9 mouse cellular contexts compared by ENCODE assay signal in genomic region chr10:28493271-28493861, GRCm38 (mm10).
A peak's percentile ranks its signal among the peaks of the same experiment; 100 is the strongest.
DNase-seq lines count a peak whose midpoint lies in the region; ATAC-seq lines count a peak whose summit lies in the region.
"Had no signal": no experiment of that assay in that cellular context is flagged by ENCODE, and none has a peak within 500 bp of the region (broad histone marks: within the 10 kb centered on the region; RNA-seq: fewer than 3 reads in every experiment).

No protein-coding gene starts in this region.

- H3K9ac ChIP-seq in forebrain, embryonic 15.5 days (replicated peaks) = peak overlapping the region; percentile 26; the same call in 1 of the 2 replicates
- H3K9ac ChIP-seq in midbrain, embryonic 11.5 days (ENCODE audit: low read length) = no peak overlapping the region

- H3K9me3 ChIP-seq in forebrain, embryonic 15.5 days = no peaks in the 10 kb centered on the region
- no peaks in the 10 kb centered on the region for H3K9me3 ChIP-seq in midbrain, embryonic 11.5 days (ENCODE audit: control insufficient read depth, low read length)

- peak overlapping the region; percentile 78 for H3K27ac ChIP-seq in forebrain, embryonic 15.5 days (replicated peaks)
- H3K27ac ChIP-seq in midbrain, embryonic 11.5 days (ENCODE audit: low read depth, low read length) = no peak overlapping the region; the same call in 1 of the 2 replicates

- DNase-seq in right cerebral cortex, adult 18-20 months = peak; percentile 71
- DNase-seq in right cerebral cortex, postnatal 14 days = no peak
- peak; percentile 49 to 51 for DNase-seq in layer of hippocampus, postnatal 10 days (ENCODE audit: low spot score in 2 of 2)
- peak; percentile 93 for DNase-seq in midbrain, embryonic 11.5 days (ENCODE audit: low spot score, missing footprints)
- no peak for DNase-seq in c-Kit-positive CD71-positive TER-119-positive erythroid progenitor cells, embryonic 14.5 days (ENCODE audit: low spot score)
- no peak for DNase-seq in adrenal gland, postnatal 4 days (ENCODE audit: low spot score in 2 of 2)

- 2% methylated on average over 7 of the region's 7 CpGs for WGBS in forebrain, embryonic 15.5 days
- 7% methylated on average over 7 of the region's 7 CpGs for WGBS in midbrain, embryonic 11.5 days

- no peaks in the 10 kb centered on the region for H3K27me3 ChIP-seq in forebrain, embryonic 15.5 days
- no peaks in the 10 kb centered on the region for H3K27me3 ChIP-seq in midbrain, embryonic 11.5 days (ENCODE audit: control insufficient read depth, insufficient read depth, low read length)
- H3K27me3 ChIP-seq: Patski had no signal

- ATAC-seq in forebrain, embryonic 15.5 days (replicated peaks) = peak; percentile 96
- ATAC-seq in midbrain, embryonic 11.5 days (ENCODE audit: low FRiP score) = peak; percentile 91
- no peak for ATAC-seq in inflammation-experienced regulatory T-cells, adult 6 months
- ATAC-seq: Patski had no signal

- no peaks in the 10 kb centered on the region for H3K36me3 ChIP-seq in forebrain, embryonic 15.5 days
- H3K36me3 ChIP-seq in midbrain, embryonic 11.5 days (ENCODE audit: control insufficient read depth, insufficient read depth, low read length) = no peaks in the 10 kb centered on the region

- H3K4me3 ChIP-seq in forebrain, embryonic 15.5 days = peak overlapping the region; percentile 12
- no peak overlapping the region for H3K4me3 ChIP-seq in midbrain, embryonic 11.5 days (ENCODE audit: low read depth, low read length)

- H3K4me1 ChIP-seq in forebrain, embryonic 15.5 days = peaks cover 18% of the 10 kb centered on the region
- peaks cover 13% of the 10 kb centered on the region for H3K4me1 ChIP-seq in midbrain, embryonic 11.5 days (ENCODE audit: control insufficient read depth, insufficient read depth, low read length)

- H3K4me2 ChIP-seq in forebrain, embryonic 15.5 days (replicated peaks) = peak overlapping the region; percentile 40
- peak overlapping the region; percentile 39 for H3K4me2 ChIP-seq in midbrain, embryonic 11.5 days

Comparison
In these comparisons a context has a peak if more than half of its experiments do, and no peak if none do; other contexts are left out.
1. DNase-seq: peak in right cerebral cortex, adult 18-20 months (single experiment), layer of hippocampus, postnatal 10 days (2 of 2) and midbrain, embryonic 11.5 days (single experiment); none in right cerebral cortex, postnatal 14 days (single experiment), c-Kit-positive CD71-positive TER-119-positive erythroid progenitor cells, embryonic 14.5 days (single experiment) and adrenal gland, postnatal 4 days (0 of 2).